Mouse (Mus musculus): ENCODE data around the gene Alg14. TPM values are rescaled to one million over a fixed set of nuclear protein-coding genes. Genes with fewer than 3 reads are reported as not detected.
A peak's percentile ranks its signal among the peaks of the same experiment; 100 is the strongest.

The Alg14 gene
- polyA plus RNA-seq, 1 experiment from 2014 or later, result 37.0 TPM

- no peaks in the 10 kb centered on the region; the same call in 1 of the 2 replicates for H3K36me3 ChIP-seq
- no peak for ATAC-seq (ENCODE audit: insufficient number of reproducible peaks, insufficient read depth, low FRiP score, low TSS enrichment, low read depth)
- peaks cover 18% of the 10 kb centered on the region for H3K4me1 ChIP-seq
- no peaks in the 10 kb centered on the region for H3K27me3 ChIP-seq
- WGBS, result 82% methylated on average over 18 of the region's 18 CpGs
- H3K27ac ChIP-seq, result no peak overlapping the region
- no peak overlapping the region for H3K9ac ChIP-seq
- no peak overlapping the region for H3K4me3 ChIP-seq
- H3K4me2 ChIP-seq, result no peak overlapping the region
- no peaks in the 10 kb centered on the region for H3K9me3 ChIP-seq
These were observed 63.4 kb downstream of the Alg14 start for GRCm38 (mm10) chr3:121354861-121355470.

- Histone ChIP-seq H3K9me3 (no peaks in the 10 kb centered on the region), H3K27ac (no peak overlapping the region), H3K36me3 (no peaks in the 10 kb centered on the region; the same call in 1 of the 2 replicates), H3K4me3 (no peak overlapping the region), H3K4me2 (no peak overlapping the region), H3K4me1 (peaks cover 13% of the 10 kb centered on the region; the same call in 1 of the 2 replicates), H3K9ac (no peak overlapping the region), H3K27me3 (no peaks in the 10 kb centered on the region)
- no peak for ATAC-seq (ENCODE audit: insufficient number of reproducible peaks, insufficient read depth, low FRiP score, low TSS enrichment, low read depth)
- 87% methylated on average over 9 of the region's 9 CpGs for WGBS
These were observed 64.0 kb downstream of the Alg14 start for GRCm38 (mm10) chr3:121355569-121355968.

- Histone ChIP-seq H3K4me1 (peaks cover 13% of the 10 kb centered on the region; the same call in 1 of the 2 replicates), H3K9me3 (no peaks in the 10 kb centered on the region), H3K36me3 (no peaks in the 10 kb centered on the region; the same call in 1 of the 2 replicates), H3K27ac (no peak overlapping the region), H3K4me3 (no peak overlapping the region), H3K27me3 (no peaks in the 10 kb centered on the region), H3K9ac (no peak overlapping the region), H3K4me2 (no peak overlapping the region)
- no peak for ATAC-seq (ENCODE audit: insufficient number of reproducible peaks, insufficient read depth, low FRiP score, low TSS enrichment, low read depth)
- 78% methylated on average over 6 of the region's 6 CpGs for WGBS
These were observed 64.5 kb downstream of the Alg14 start for GRCm38 (mm10) chr3:121356111-121356510.

GRCm38 (mm10) chr3:121357030-121357429 is 65.5 kb downstream of the Alg14 start:
- WGBS, result 47% methylated on average over 3 of the region's 3 CpGs
- no peak overlapping the region for H3K9ac ChIP-seq
- no peaks in the 10 kb centered on the region for H3K27me3 ChIP-seq
- H3K4me1 ChIP-seq, result peaks cover 13% of the 10 kb centered on the region; the same call in 1 of the 2 replicates
- no peaks in the 10 kb centered on the region; the same call in 1 of the 2 replicates for H3K36me3 ChIP-seq
- no peak overlapping the region for H3K4me2 ChIP-seq
- H3K27ac ChIP-seq, result no peak overlapping the region
- H3K9me3 ChIP-seq, result no peaks in the 10 kb centered on the region
- ATAC-seq (ENCODE audit: insufficient number of reproducible peaks, insufficient read depth, low FRiP score, low TSS enrichment, low read depth), result 0 out of 2 replicates have a peak, but pooled peaks have one; percentile 26
- H3K4me3 ChIP-seq, result no peak overlapping the region

GRCm38 (mm10) chr3:121358285-121358684 is 66.7 kb downstream of the Alg14 start:
- Histone ChIP-seq H3K36me3 (no peaks in the 10 kb centered on the region; the same call in 1 of the 2 replicates), H3K4me3 (no peak overlapping the region), H3K4me1 (peaks cover 13% of the 10 kb centered on the region; the same call in 1 of the 2 replicates), H3K27ac (no peak overlapping the region), H3K9ac (no peak overlapping the region), H3K27me3 (no peaks in the 10 kb centered on the region), H3K4me2 (no peak overlapping the region), H3K9me3 (no peaks in the 10 kb centered on the region)
- ATAC-seq (ENCODE audit: insufficient number of reproducible peaks, insufficient read depth, low FRiP score, low TSS enrichment, low read depth), result no peak
- 73% methylated on average over 2 of the region's 2 CpGs for WGBS

GRCm38 (mm10) chr3:121358850-121359249 is 67.3 kb downstream of the Alg14 start:
- ATAC-seq (ENCODE audit: insufficient number of reproducible peaks, insufficient read depth, low FRiP score, low TSS enrichment, low read depth), result no peak
- Histone ChIP-seq H3K4me3 (no peak overlapping the region), H3K4me2 (no peak overlapping the region), H3K36me3 (no peaks in the 10 kb centered on the region; the same call in 1 of the 2 replicates), H3K9me3 (no peaks in the 10 kb centered on the region), H3K4me1 (peaks cover 13% of the 10 kb centered on the region; the same call in 1 of the 2 replicates), H3K27ac (no peak overlapping the region; the same call in 1 of the 2 replicates), H3K9ac (no peak overlapping the region), H3K27me3 (no peaks in the 10 kb centered on the region)
- WGBS, result 74% methylated on average over 6 of the region's 6 CpGs

- H3K4me3 ChIP-seq, result no peak overlapping the region
- no peak overlapping the region for H3K9ac ChIP-seq
- peaks cover 14% of the 10 kb centered on the region for H3K4me1 ChIP-seq
- H3K27ac ChIP-seq, result no peak overlapping the region; the same call in 1 of the 2 replicates
- ATAC-seq (ENCODE audit: insufficient number of reproducible peaks, insufficient read depth, low FRiP score, low TSS enrichment, low read depth), result no peak
- H3K9me3 ChIP-seq, result no peaks in the 10 kb centered on the region
- no peaks in the 10 kb centered on the region; the same call in 1 of the 2 replicates for H3K36me3 ChIP-seq
- WGBS, result 83% methylated on average over 7 of the region's 7 CpGs
- H3K4me2 ChIP-seq, result no peak overlapping the region
- H3K27me3 ChIP-seq, result no peaks in the 10 kb centered on the region
These were observed 67.7 kb downstream of the Alg14 start for GRCm38 (mm10) chr3:121359272-121359671.

- Histone ChIP-seq H3K27me3 (no peaks in the 10 kb centered on the region), H3K27ac (no peak overlapping the region), H3K4me1 (peaks cover 24% of the 10 kb centered on the region), H3K36me3 (no peaks in the 10 kb centered on the region), H3K9ac (no peak overlapping the region), H3K4me2 (no peak overlapping the region), H3K9me3 (no peaks in the 10 kb centered on the region), H3K4me3 (no peak overlapping the region)
- ATAC-seq (ENCODE audit: insufficient number of reproducible peaks, insufficient read depth, low FRiP score, low TSS enrichment, low read depth), result no peak
- 31% methylated on average over 1 of the region's 1 CpGs for WGBS
These were observed 70.4 kb downstream of the Alg14 start for GRCm38 (mm10) chr3:121362002-121362401.

- ATAC-seq (ENCODE audit: insufficient number of reproducible peaks, insufficient read depth, low FRiP score, low TSS enrichment, low read depth), result no peak
- Histone ChIP-seq H3K4me2 (no peak overlapping the region), H3K9ac (no peak overlapping the region), H3K36me3 (no peaks in the 10 kb centered on the region), H3K4me3 (no peak overlapping the region), H3K27ac (peak overlapping the region; percentile 74), H3K27me3 (no peaks in the 10 kb centered on the region), H3K9me3 (no peaks in the 10 kb centered on the region), H3K4me1 (peaks cover 16% of the 10 kb centered on the region)
- WGBS, result 23% methylated on average over 4 of the region's 4 CpGs
These were observed 72.8 kb downstream of the Alg14 start for GRCm38 (mm10) chr3:121364388-121364787.

- H3K4me2 ChIP-seq, result no peak overlapping the region
- H3K27ac ChIP-seq, result peak overlapping the region; percentile 74
- H3K9me3 ChIP-seq, result no peaks in the 10 kb centered on the region
- 48% methylated on average over 8 of the region's 8 CpGs for WGBS
- no peak overlapping the region for H3K4me3 ChIP-seq
- no peak overlapping the region for H3K9ac ChIP-seq
- H3K27me3 ChIP-seq, result no peaks in the 10 kb centered on the region
- peaks cover 16% of the 10 kb centered on the region for H3K4me1 ChIP-seq
- no peak for ATAC-seq (ENCODE audit: insufficient number of reproducible peaks, insufficient read depth, low FRiP score, low TSS enrichment, low read depth)
- H3K36me3 ChIP-seq, result no peaks in the 10 kb centered on the region
These were observed 73.6 kb downstream of the Alg14 start for GRCm38 (mm10) chr3:121365131-121365530.

- no peak overlapping the region for H3K9ac ChIP-seq
- no peak for ATAC-seq (ENCODE audit: insufficient number of reproducible peaks, insufficient read depth, low FRiP score, low TSS enrichment, low read depth)
- H3K4me3 ChIP-seq, result no peak overlapping the region
- H3K9me3 ChIP-seq, result no peaks in the 10 kb centered on the region
- peaks cover 34% of the 10 kb centered on the region for H3K4me1 ChIP-seq
- H3K27me3 ChIP-seq, result no peaks in the 10 kb centered on the region
- H3K36me3 ChIP-seq, result no peaks in the 10 kb centered on the region
- H3K4me2 ChIP-seq, result no peak overlapping the region
- 92% methylated on average over 4 of the region's 4 CpGs for WGBS
- no peak overlapping the region for H3K27ac ChIP-seq
These were observed 77.0 kb downstream of the Alg14 start for GRCm38 (mm10) chr3:121368616-121369015.

- Histone ChIP-seq H3K27me3 (no peaks in the 10 kb centered on the region), H3K27ac (no peak overlapping the region), H3K9ac (no peak overlapping the region), H3K4me3 (no peak overlapping the region), H3K36me3 (no peaks in the 10 kb centered on the region), H3K4me1 (peaks cover 33% of the 10 kb centered on the region), H3K9me3 (no peaks in the 10 kb centered on the region), H3K4me2 (no peak overlapping the region)
- no peak for ATAC-seq (ENCODE audit: insufficient number of reproducible peaks, insufficient read depth, low FRiP score, low TSS enrichment, low read depth)
- 73% methylated on average over 6 of the region's 6 CpGs for WGBS
These were observed 77.9 kb downstream of the Alg14 start for GRCm38 (mm10) chr3:121369517-121369916.
